Mouse (Mus musculus) lung, postnatal 0 days (tissue): ENCODE data around the gene Stat6.

Source experiments
- CTCF ChIP-seq: IDR thresholded peaks from 2 replicates; pipeline ENCODE4 v1.5.1; 2016; ENCODE audit warnings: antibody characterized with exemption, mild to moderate bottlenecking
- EP300 ChIP-seq: IDR thresholded peaks from 2 replicates; pipeline ENCODE4 v1.6.1; 2016; ENCODE audit warnings: antibody characterized with exemption, mild to moderate bottlenecking, control low read depth

DNA sequence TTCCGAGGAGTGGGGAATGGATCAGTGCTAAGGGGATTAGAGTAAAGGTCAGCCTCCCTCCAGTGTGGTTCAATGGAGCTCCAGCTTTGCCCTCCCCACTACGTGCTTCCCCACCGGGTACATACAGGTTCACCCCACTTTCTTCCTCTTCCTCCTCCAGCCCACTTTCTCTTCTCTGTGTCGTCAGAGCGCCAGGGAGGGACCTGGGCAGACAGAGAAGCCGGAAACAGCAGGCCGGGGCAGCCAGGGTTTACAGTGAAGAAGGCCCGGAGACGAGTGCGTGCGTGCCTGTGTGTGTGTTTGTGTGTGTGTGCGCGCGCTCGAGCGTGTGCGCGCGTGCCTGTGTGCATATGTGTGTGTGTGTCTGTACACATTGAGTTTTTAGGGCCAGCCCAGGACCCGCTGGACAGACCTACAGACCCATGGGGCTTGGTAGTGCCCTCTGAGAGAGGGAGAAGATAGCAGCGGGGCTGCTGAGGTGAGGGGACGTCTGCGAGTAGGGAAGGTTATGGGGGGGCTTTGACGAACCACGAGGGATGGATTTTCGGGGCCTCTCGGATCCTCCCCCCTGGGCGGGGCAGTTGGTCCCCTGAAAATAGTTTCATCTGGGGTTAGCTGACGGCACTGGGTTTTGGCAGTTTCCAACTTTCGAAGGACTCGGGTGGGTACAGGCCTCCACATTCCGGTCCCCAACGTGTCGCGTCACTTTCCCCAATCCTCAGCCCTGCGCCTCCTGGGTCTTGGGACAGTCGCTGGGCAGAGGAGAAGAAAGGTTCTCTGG lies at the start of gene Stat6:
- TF ChIP-seq CTCF (no peak; the same call in 1 of the 2 replicates), EP300 (no peak)
